Mouse (Mus musculus) left cerebral cortex, postnatal 25 days (tissue): ENCODE results near the gene Prcc. TPM values are rescaled to one million over a fixed set of nuclear protein-coding genes. Genes with fewer than 3 reads are reported as not detected.
"Not testable (repeated sequence)": the region's sequence is repeated elsewhere in the genome, so short reads cannot be mapped to it uniquely, and the experiment has no call there.

ENCODE experiments used
- DNase-seq, 2 experiments: peaks; one replicate each; pipeline ENCODE4 v3.0.0; 2022; ENCODE audit warnings: low spot score in 2 of 2, mixed read lengths in 1 of 2
- intact Hi-C: fragments of 180-260 bp; cut with DNase I; formaldehyde crosslinking; loops from one replicate; pipeline ENCODE4 v1.15.1; 2025
- total RNA-seq, 2 experiments: library from RNA; stranded (reverse); gene quantifications; 2 replicates each; pipeline ENCODE4 v1.2.3; 2021

The Prcc gene
- total RNA-seq, 2 experiments from 2014 or later, result 63.3 to 67.0 TPM

- no peak for DNase-seq
- intact Hi-C loops, result loop anchor here (5.0 kb wide), 1 partner anchor 84 kb away; no protein-coding TSS in a partner anchor
Observed at GRCm38 (mm10) chr3:87855936-87856335, 29.5 kb downstream of the Prcc start.

- DNase-seq, result peak in 1 of 2 experiments; percentile 8
- intact Hi-C loops, result loop anchor here (5.0 kb wide), 1 partner anchor 83 kb away; no protein-coding TSS in a partner anchor
Observed at GRCm38 (mm10) chr3:87854795-87855568, 30.4 kb downstream of the Prcc start.

DNA sequence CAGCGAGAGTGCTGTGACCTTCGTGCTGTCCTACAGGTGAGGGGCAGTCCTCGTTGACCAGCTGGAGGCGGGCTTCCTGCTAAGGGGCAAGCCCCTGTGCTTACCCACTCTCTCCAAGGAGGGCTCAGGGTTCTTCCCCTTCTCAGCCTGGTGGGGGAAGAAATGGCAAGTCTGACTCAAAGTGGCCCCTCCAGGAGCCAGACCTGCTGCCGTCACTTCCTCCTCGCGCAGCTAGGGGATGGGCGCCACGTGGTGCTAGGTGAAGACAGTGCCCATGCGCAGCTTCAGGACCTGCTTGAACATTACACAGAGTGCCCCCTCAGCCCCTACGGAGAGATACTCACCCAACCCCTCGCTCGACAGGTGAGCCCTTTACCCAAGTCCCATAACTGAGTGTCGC lies 36.3 kb downstream of the Prcc start:
- DNase-seq, result no peak
- intact Hi-C loops, result no loop called here

DNA sequence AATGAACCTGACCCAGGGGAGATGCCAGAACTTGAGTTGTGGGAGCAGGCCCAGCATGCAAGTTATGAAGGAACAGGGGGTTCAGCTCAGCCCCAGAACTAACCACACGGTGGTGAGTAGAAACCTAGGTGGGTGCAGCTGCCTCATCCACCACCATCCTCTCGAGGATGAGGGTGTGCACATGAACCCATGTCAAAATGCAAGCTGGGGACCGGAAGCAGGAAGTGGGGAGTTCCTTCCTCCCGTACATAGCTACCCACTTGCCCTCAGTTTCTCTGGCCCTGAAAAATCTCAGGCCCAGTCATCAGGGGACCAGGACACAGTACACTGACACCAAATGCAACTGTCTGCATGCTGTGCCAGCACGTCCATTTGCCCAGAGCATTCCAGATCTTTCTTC lies 37.7 kb downstream of the Prcc start:
- no peak for DNase-seq
- intact Hi-C loops, result no loop called here

DNA sequence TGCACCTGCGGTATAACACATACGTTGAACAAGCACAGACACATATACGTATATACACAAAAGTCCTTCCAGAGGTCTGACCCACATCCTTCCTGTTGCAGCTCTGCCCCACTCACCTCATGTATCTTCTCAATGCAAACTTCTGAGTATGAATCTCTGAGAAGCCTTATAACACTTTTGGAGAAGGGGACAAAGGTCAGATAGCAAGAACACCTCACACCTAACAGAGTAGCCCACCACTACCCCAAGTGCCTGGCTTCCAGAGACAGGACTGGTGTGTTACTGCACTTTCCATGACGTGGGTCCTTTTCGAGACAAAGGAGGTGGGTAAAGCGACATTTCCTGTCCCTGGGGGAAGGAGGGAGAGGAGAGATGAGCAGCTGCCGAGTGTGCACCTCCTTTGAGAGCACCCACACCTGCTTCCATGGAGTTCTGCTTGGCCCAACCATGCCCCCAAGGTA lies 38.7 kb downstream of the Prcc start, which contains the start of gene Sh2d2a:
Gene Sh2d2a (plus strand): TSS at position 106 of the 461 bp plus-strand sequence.
- no peak for DNase-seq
- intact Hi-C loops, result no loop called here

DNA sequence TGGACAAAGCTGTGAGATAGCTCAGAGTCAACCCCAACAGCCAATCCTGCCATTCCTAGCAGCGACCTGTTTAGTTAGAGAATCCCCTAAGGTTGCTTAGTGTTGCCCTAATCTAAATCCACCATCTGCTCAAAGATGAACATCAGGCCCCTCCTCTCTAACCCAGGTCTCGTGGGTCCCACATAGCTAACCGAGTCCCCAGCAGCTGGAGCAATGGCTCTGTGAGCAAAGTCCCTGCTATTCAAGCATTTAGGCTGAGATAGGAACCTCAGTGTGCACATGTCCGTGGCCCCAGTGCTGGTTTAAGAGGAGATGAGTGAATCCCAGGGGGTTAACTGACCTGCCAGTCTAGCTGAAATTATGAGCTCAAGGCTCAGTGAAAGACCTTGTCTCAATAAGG lies 39.2 kb downstream of the Prcc start:
- intact Hi-C loops, result no loop called here
- DNase-seq, result no peak

- no peak for DNase-seq
- intact Hi-C loops, result loop anchor here (5.0 kb wide), 1 partner anchor 53 kb away; no protein-coding TSS in a partner anchor
Observed at GRCm38 (mm10) chr3:87844981-87845380, 40.4 kb downstream of the Prcc start.

- intact Hi-C loops, result loop anchor here (5.0 kb wide), 1 partner anchor 49 kb away; no protein-coding TSS in a partner anchor
- no peak for DNase-seq
Observed at GRCm38 (mm10) chr3:87840858-87841257, 44.5 kb downstream of the Prcc start.

GRCm38 (mm10) chr3:87838622-87839021 lies 46.8 kb downstream of the Prcc start:
- intact Hi-C loops, result loop anchor here (5.0 kb wide), 1 partner anchor 66 kb away; no protein-coding TSS in a partner anchor
- DNase-seq, result peak; percentile 62 to 78

DNA sequence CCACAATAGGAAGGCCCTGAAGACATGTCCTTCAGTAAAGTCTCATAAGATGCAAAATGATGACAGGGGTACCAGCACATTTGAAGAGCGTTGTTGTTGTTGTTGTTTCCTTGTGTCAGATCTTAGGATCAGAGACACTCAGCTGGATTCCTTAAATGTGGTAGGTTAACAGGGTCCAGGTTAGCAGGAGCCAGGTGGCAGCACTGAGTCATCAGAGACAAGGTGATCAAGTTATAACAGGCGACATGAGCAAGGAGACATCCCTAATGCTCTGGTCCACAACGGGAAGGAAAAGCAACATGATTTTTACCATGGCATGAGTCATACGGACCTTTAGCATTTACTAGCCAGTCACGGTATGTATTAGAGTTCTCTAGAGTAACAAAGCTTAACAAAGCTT lies 51.9 kb downstream of the Prcc start:
- DNase-seq, result no peak
- intact Hi-C loops, result no loop called here

GRCm38 (mm10) chr3:87832109-87832859 lies 53.1 kb downstream of the Prcc start:
- intact Hi-C loops, result no loop called here

GRCm38 (mm10) chr3:87829025-87829424 lies 56.4 kb downstream of the Prcc start:
- no peak for DNase-seq
- intact Hi-C loops, result no loop called here

More at GRCm38 (mm10) chr3:87832109-87832859, 53.1 kb downstream of the Prcc start:
- no peak for DNase-seq

- intact Hi-C loops, result no loop called here
- DNase-seq, result no peak
Observed at GRCm38 (mm10) chr3:87828435-87828834, 57.0 kb downstream of the Prcc start.

DNA sequence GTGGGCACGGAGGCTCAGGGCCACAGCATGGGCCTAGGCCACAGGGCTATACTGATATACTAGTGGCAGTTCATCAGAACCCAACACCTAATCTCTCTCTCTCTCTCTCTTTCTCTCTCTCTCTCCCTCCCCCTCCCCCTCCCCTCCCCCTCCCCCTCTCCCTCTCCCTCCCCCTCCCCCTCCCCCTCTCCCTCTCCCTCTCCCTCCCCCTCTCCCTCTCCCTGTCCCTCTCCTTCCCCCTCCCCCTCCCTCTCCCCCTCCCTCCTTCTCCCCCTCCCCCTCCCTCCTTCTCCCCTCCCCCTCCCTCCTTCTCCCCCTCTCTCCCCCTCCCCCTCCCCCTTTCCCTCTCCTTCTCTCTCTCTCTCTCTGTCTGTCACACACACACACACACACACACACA lies 61.2 kb downstream of the Prcc start, which contains the start of gene Pear1:
Gene Pear1 (minus strand): TSS at position 101 of the 400 bp plus-strand sequence.
- DNase-seq, intact Hi-C loops: not testable (repeated sequence)

GRCm38 (mm10) chr3:87818226-87818625 lies 67.2 kb downstream of the Prcc start:
- DNase-seq, result no peak
- intact Hi-C loops, result no loop called here

DNA sequence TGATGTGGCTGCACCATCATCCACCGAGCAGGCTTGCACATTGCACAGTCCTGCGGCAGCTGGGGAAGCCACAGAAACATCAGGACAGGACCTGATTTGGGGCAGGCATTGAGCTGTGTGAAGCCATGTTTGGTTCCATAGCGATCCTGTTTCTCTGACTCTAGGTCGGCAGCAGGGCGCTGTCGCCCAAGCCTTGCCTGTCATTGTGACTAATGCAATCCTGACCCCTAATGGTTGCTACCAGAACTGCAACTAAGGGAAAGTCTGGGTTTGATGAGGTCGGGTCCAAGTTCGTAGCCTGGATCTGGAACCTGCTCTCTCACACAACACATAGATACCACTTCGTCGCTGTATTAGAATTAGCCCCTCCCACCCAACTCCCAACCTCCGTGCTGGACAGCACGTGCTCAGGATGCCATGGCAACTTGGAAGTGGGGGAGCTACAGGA lies 68.7 kb downstream of the Prcc start:
- peak; percentile 71 to 72 for DNase-seq
- intact Hi-C loops, result loop anchor here (1.0 to 2.0 kb wide), 3 partner anchors 21 to 60 kb away; partner anchors contain the start of gene Ntrk1

GRCm38 (mm10) chr3:87816166-87816565 lies 69.2 kb downstream of the Prcc start:
- no peak for DNase-seq
- intact Hi-C loops, result loop anchor here (1.0 to 2.0 kb wide), 3 partner anchors 21 to 59 kb away; partner anchors contain the start of gene Ntrk1

GRCm38 (mm10) chr3:87812873-87813272 lies 72.5 kb downstream of the Prcc start:
- intact Hi-C loops, result no loop called here
- no peak for DNase-seq

- intact Hi-C loops, result no loop called here
- no peak for DNase-seq
Observed at GRCm38 (mm10) chr3:87812413-87812812, 73.0 kb downstream of the Prcc start.

GRCm38 (mm10) chr3:87811297-87811696 lies 74.1 kb downstream of the Prcc start:
- intact Hi-C loops, result no loop called here
- no peak for DNase-seq
